Mouse (Mus musculus): ENCODE data around the gene Mymk.

DNA sequence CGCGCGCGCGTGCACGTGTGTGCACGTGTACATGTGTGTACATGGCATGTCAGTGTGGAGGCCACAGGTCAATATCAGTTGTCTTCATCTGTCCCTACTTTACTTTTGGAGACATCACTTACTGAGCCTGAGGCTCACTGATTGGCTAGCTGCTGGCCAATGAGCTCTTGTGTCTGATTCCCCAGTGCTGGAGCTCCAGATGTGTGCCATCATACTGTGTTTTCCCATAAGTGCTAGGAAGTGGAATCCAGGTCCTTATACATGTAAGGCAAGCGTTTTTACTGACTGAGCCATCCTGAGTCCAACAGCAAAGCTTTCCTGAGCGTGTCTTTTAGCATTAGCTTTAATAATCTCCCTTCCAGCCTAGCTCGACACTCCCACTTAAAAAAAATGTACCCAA is 42.2 kb upstream of the Mymk start:
- no peak for TF ChIP-seq POLR2A (IDR thresholded peaks at IDR 0.05; ENCODE audit: insufficient read length, low read depth)
- no peak for TF ChIP-seq E2F4 (IDR thresholded peaks at IDR 0.05; ENCODE audit: insufficient read depth)
- TF ChIP-seq USF1 (IDR thresholded peaks at IDR 0.05; ENCODE audit: low read depth) = no peak
